Comparison of ENCODE assay signal across 8 mouse cellular contexts in genomic region chr4:71291111-71291740, GRCm38 (mm10).
DNase-seq lines count a peak whose midpoint lies in the region; TF ChIP-seq lines count a peak whose summit lies in the region.
"Not testable (repeated sequence)": the region's sequence is repeated elsewhere in the genome, so short reads cannot be mapped to it uniquely, and the experiment has no call there.

No protein-coding gene starts in this region.

- peak overlapping the region; percentile 49 for H3K4me3 ChIP-seq in bone marrow macrophage, adult 2 months (ENCODE audit: insufficient read depth, low read length)

- peak; percentile 78 to 82 for DNase-seq in CD8-positive naive resting alpha-beta T cell, adult 2 months (ENCODE audit: low read depth in 2 of 2, low spot score in 2 of 2)
- DNase-seq in heart, adult 8-10 months (ENCODE audit: low spot score) = peak; percentile 39
- DNase-seq in kidney, adult 11 months = peak; percentile 7
- peak; percentile 12 for DNase-seq in liver
- DNase-seq in lung, postnatal 14 days = peak; percentile 38
- DNase-seq in right cerebral cortex, postnatal 10 days (ENCODE audit: low spot score in 2 of 2) = peak; percentile 20 to 27
- peak; percentile 46 for DNase-seq in thymus, postnatal 14 days

- not testable (repeated sequence) for H3K4me1 ChIP-seq in bone marrow macrophage, adult 2 months (ENCODE audit: control insufficient read depth, insufficient read depth, low read length)

- TF ChIP-seq CTCF in bone marrow macrophage, adult 2 months (IDR thresholded peaks at IDR 0.05; ENCODE audit: low read depth, low read length) = not testable (repeated sequence)

- TF ChIP-seq POLR2A in bone marrow macrophage, adult 2 months (IDR thresholded peaks at IDR 0.05; ENCODE audit: borderline replicate concordance, low read depth, low read length) = not testable (repeated sequence)

- peak overlapping the region; percentile 42 for H3K27ac ChIP-seq in bone marrow macrophage, adult 2 months (ENCODE audit: insufficient read depth, low read depth, low read length)

Comparison
In these comparisons a context has a peak if more than half of its experiments do, and no peak if none do; other contexts are left out.
1. Peak in every context shown above with its lines: DNase-seq, H3K4me3 ChIP-seq and H3K27ac ChIP-seq.
2. DNase-seq: peak in every context shown above with its lines; median percentile 80 in CD8-positive naive resting alpha-beta T cell, adult 2 months; 46 in thymus, postnatal 14 days; 39 in heart, adult 8-10 months; 38 in lung, postnatal 14 days; 24 in right cerebral cortex, postnatal 10 days; 12 in liver; 7 in kidney, adult 11 months.